Mouse (Mus musculus) neural tube, embryonic 11.5 days (tissue): ENCODE results near the gene Vmn1r158. TPM values are rescaled to one million over a fixed set of nuclear protein-coding genes. Genes with fewer than 3 reads are reported as not detected.
"Not testable (repeated sequence)": the region's sequence is repeated elsewhere in the genome, so short reads cannot be mapped to it uniquely, and the experiment has no call there.

Source experiments
- ATAC-seq: fragments of 200-750 bp; cut with Nextera tagmentation; 2 replicates; pipeline ENCODE4 v1.8.0; 2017; ENCODE audit warnings: moderate number of reproducible peaks, mild to moderate bottlenecking, moderate TSS enrichment, moderate library complexity; ENCODE audit not compliant: insufficient read depth, low FRiP score, low TSS enrichment
- DNase-seq: peaks from one replicate; pipeline ENCODE4 v3.0.0-alpha.2; 2015; ENCODE audit warnings: low spot score
- H3K27ac ChIP-seq: fragments of 300-500 bp; sonication (generic); 2 replicates; pipeline ENCODE4 v1.5.1; 2014; ENCODE audit warnings: low read depth, mild to moderate bottlenecking, low read length
- H3K27me3 ChIP-seq: fragments of 300-500 bp; sonication (generic); 2 replicates; pipeline ENCODE4 v1.6.1; 2014; ENCODE audit warnings: mild to moderate bottlenecking, low read length, mixed read lengths; ENCODE audit not compliant: control insufficient read depth, insufficient read depth
- H3K36me3 ChIP-seq: fragments of 300-500 bp; sonication (generic); 2 replicates; pipeline ENCODE4 v1.6.1; 2014; ENCODE audit warnings: mild to moderate bottlenecking, low read length, moderate library complexity, mixed read lengths; ENCODE audit not compliant: control insufficient read depth, insufficient read depth
- H3K4me1 ChIP-seq: fragments of 300-500 bp; sonication (generic); 2 replicates; pipeline ENCODE4 v1.6.1; 2014; ENCODE audit warnings: low read length, mixed read lengths; ENCODE audit not compliant: control insufficient read depth, insufficient read depth
- H3K4me2 ChIP-seq: fragments of 300-500 bp; sonication (generic); 2 replicates; pipeline ENCODE4 v1.6.1; 2014; ENCODE audit warnings: low read depth, mild to moderate bottlenecking, moderate library complexity
- H3K4me3 ChIP-seq: fragments of 300-500 bp; sonication (generic); 2 replicates; pipeline ENCODE4 v1.5.1; 2014; ENCODE audit warnings: low read depth, low read length
- H3K9ac ChIP-seq: fragments of 300-500 bp; sonication (generic); 2 replicates; pipeline ENCODE4 v1.6.1; 2014; ENCODE audit warnings: mild to moderate bottlenecking, low read length
- H3K9me3 ChIP-seq: fragments of 300-500 bp; sonication (generic); 2 replicates; pipeline ENCODE4 v1.6.1; 2016; ENCODE audit warnings: low read length; ENCODE audit not compliant: control insufficient read depth
- WGBS: fragments of 180-500 bp; shearing (Covaris S2); extraction: QIAGEN DNeasy Blood & Tissue Kit; methylation state at CpG from one replicate; pipeline ENCODE4 v1.1.7; 2014; 5-methylcytosine and 5-hydroxymethylcytosine counted together
- polyA plus RNA-seq: library from polyadenylated mRNA; unstranded; fragments of >200 nt; fragmentation: Nextera tagmentation; extraction: Ambion mirVana; gene quantifications from 2 replicates; pipeline ENCODE4 v1.2.1, GENCODE M21; 2014

The Vmn1r158 gene
- not detected in 2 replicates for polyA plus RNA-seq

DNA sequence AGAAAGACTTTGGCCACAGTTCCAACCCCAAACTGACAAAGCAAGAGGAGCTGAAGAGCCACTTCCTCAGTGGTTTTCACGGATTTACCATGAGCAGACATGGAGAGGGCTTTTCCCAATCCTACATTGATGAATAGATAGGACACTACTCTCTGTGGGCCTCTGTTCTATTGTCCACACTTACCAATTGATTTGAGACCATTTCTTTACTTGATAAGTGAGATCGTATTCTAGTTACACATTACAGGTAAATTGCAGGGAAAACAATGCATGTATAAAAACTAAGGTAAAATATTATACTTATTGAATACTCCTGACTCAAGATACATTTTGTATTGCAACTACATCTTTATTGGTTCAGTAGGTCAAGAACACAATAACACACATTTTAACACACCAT, at the start of gene Vmn1r158:
Vmn1r158 (minus strand) TSS at position 101 of the 400 bp plus-strand sequence.
- not testable (repeated sequence) for DNase-seq, H3K27me3 ChIP-seq, H3K9ac ChIP-seq, H3K9me3 ChIP-seq, ATAC-seq, H3K27ac ChIP-seq, H3K36me3 ChIP-seq, H3K4me1 ChIP-seq, H3K4me3 ChIP-seq, H3K4me2 ChIP-seq
- 61% methylated on average over 2 of the region's 2 CpGs for WGBS

DNA sequence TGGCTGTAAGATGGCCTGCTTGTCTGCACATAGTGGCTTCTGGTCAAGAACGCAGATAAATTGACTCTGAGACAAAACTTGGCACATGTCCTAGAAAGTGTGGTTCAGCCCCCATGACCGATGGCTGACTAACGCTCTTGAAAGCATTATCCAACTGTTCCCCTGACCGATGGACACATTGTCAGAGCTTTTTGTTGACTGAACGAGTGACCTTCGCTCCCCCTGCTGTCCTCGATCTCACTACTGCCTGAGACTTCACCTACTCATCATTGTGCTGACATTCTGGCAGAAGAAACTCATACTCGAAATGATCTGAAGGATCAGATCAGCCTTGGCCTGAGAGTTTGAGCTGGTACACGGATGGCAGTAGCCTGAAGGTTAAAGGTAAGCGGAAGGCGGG, 14.6 kb downstream of the Vmn1r158 start:
- H3K4me3 ChIP-seq, H3K9me3 ChIP-seq, ATAC-seq, H3K36me3 ChIP-seq, H3K27me3 ChIP-seq, DNase-seq, H3K4me2 ChIP-seq, H3K9ac ChIP-seq, H3K4me1 ChIP-seq, H3K27ac ChIP-seq: not testable (repeated sequence)
- 99% methylated on average over 6 of the region's 11 CpGs for WGBS

DNA sequence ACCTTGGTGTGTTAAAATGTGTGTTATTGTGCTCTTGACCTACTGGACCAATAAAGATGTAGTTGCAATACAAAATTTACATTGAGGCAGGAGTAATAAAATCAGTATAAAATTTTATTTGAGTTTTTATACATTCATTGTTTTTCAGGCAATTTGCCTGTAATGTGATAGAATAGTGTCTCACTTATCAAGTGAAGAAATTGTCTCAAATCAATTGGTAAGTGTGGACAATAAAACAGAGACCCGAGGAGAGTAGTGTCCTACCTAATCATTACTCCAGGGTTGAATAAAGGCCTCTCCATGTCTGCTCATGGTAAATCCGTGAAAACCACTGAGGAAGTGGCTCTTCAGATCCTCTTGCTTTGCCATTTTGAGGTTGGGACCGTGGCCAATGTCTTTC, 29.2 kb downstream of the Vmn1r158 start, which contains the start of gene Vmn1r157:
Vmn1r157 (plus strand) TSS at position 301 of the 400 bp plus-strand sequence.
- not testable (repeated sequence) for H3K9ac ChIP-seq, H3K4me2 ChIP-seq, H3K27me3 ChIP-seq, H3K9me3 ChIP-seq, H3K4me1 ChIP-seq, H3K27ac ChIP-seq, H3K36me3 ChIP-seq, DNase-seq, H3K4me3 ChIP-seq, ATAC-seq
- WGBS: 40% methylated on average over 2 of the region's 3 CpGs

Other genes with a start within 250 kb of the Vmn1r158 start
- gene Gm4201, start 225.4 kb downstream of the Vmn1r158 start, polyA plus RNA-seq: not detected in 2 replicates
- gene Gm4565, start 202.7 kb downstream of the Vmn1r158 start, polyA plus RNA-seq: not detected in 2 replicates
- gene Vmn1r155, start 132.8 kb downstream of the Vmn1r158 start, polyA plus RNA-seq: not detected in 2 replicates
- not detected in 2 replicates for gene Gm8693, start 98.5 kb downstream of the Vmn1r158 start, polyA plus RNA-seq
- gene Gm4567, start 71.1 kb downstream of the Vmn1r158 start, polyA plus RNA-seq: not detected in 2 replicates
- gene Vmn1r157, start 29.1 kb downstream of the Vmn1r158 start, polyA plus RNA-seq: not detected in 2 replicates
- gene Vmn1r159, start 52.8 kb upstream of the Vmn1r158 start, polyA plus RNA-seq: not detected in 2 replicates
- gene Vmn1r160, start 80.4 kb upstream of the Vmn1r158 start, polyA plus RNA-seq: not detected in 2 replicates
- not detected in 2 replicates for gene Gm4214, start 193.9 kb upstream of the Vmn1r158 start, polyA plus RNA-seq
- gene Gm4216, start 229.1 kb upstream of the Vmn1r158 start, polyA plus RNA-seq: not detected in 2 replicates